Mouse (Mus musculus) lung, postnatal 0 days (tissue): ENCODE measurements at regions not wholly inside any gene's neighbourhood (a gene's known extent, or its start where the extent isn't known, plus 50 kb on each side); places are given as distances from the start of the nearest gene placed in this dataset.

ENCODE experiments used
- CTCF ChIP-seq: IDR thresholded peaks from 2 replicates; pipeline ENCODE4 v1.5.1; 2016; ENCODE audit warnings: antibody characterized with exemption, mild to moderate bottlenecking
- EP300 ChIP-seq: IDR thresholded peaks from 2 replicates; pipeline ENCODE4 v1.6.1; 2016; ENCODE audit warnings: antibody characterized with exemption, mild to moderate bottlenecking, control low read depth

DNA sequence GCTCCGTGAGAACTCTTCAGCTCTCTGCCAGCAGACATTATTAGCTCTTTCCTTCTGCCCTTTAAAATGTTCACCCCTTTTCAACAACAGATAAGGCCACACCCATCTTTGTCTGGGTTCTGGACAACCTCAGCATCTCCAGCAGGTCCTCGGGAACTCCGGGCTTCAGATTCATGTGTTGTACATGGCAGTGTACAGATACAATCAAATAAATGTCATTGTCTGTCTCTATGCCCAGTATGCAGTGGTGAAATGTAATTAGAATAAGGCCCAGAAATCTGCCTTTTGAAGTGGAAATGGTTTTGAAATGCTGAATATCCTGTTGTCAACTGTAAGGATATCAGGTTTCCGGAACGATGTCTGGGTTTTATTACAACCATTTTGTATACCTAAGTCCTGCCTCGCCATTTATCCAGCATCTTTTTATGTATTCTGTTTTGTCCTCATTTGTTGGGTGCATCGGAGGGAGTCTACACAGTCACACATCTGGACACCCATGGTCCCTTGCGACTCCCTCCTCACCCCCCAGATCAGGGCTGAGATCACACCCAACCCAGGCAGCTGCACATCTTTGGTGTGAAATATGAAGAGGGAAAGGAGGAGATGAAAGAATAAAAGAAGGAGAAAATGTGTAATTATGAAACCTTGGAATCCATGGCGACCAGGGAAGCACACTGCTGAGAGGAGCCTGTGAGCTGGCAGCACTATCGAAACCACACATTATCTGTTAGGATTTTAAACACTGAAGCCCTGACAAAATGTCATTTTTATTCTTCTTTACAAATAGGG lies 94.4 kb downstream of the Sox11 start:
- no peak for TF ChIP-seq CTCF
- TF ChIP-seq EP300, result no peak
